Mouse (Mus musculus): Measurements from ENCODE around the gene Vmn1r87.
"Not testable (repeated sequence)": the region's sequence is repeated elsewhere in the genome, so short reads cannot be mapped to it uniquely, and the experiment has no call there.

Vmn1r87 gene

GRCm38 (mm10) chr7:13140057-13140456, at the start of gene Vmn1r87:
Gene Vmn1r87, minus strand, starts transcription at chr7:13140157.
- DNase-seq (ENCODE audit: low spot score): no peak

- DNase-seq (ENCODE audit: low spot score): no peak
Measured at GRCm38 (mm10) chr7:13159268-13159667, 19.3 kb upstream of the Vmn1r87 start, which contains the start of gene Vmn1r88. Gene Vmn1r88, plus strand, starts transcription at chr7:13159568.

GRCm38 (mm10) chr7:13137340-13137739, 2.6 kb downstream of the Vmn1r87 start:
- DNase-seq (ENCODE audit: low spot score): no peak

GRCm38 (mm10) chr7:13131856-13132255, 8.1 kb downstream of the Vmn1r87 start:
- no peak for DNase-seq (ENCODE audit: low spot score)

- not testable (repeated sequence) for DNase-seq (ENCODE audit: low spot score)
Measured at GRCm38 (mm10) chr7:13123554-13124153, 16.3 kb downstream of the Vmn1r87 start.

- no peak for DNase-seq (ENCODE audit: low spot score)
Measured at GRCm38 (mm10) chr7:13119817-13120216, 20.1 kb downstream of the Vmn1r87 start, which contains the start of gene Vmn1r86. Gene Vmn1r86, minus strand, starts transcription at chr7:13119917.

- no peak for DNase-seq (ENCODE audit: low spot score)
Measured at GRCm38 (mm10) chr7:13095073-13095472, 44.9 kb downstream of the Vmn1r87 start, which contains the start of gene Vmn1r85. Gene Vmn1r85, minus strand, starts transcription at chr7:13095173.
